Mouse (Mus musculus) heart, postnatal 0 days (tissue): ENCODE data around the gene Cacna1e.

Source experiments
- CTCF ChIP-seq: IDR thresholded peaks from 2 replicates; pipeline ENCODE4 v1.5.1; 2016; ENCODE audit warnings: antibody characterized with exemption, control low read depth, low read depth
- EP300 ChIP-seq: IDR thresholded peaks from 2 replicates; pipeline ENCODE4 v1.6.1; 2016; ENCODE audit warnings: antibody characterized with exemption, low read depth

GRCm38 (mm10) chr1:154566026-154566425, 318.3 kb downstream of the Cacna1e start:
- no peak for TF ChIP-seq CTCF
- no peak for TF ChIP-seq EP300
